Mouse (Mus musculus) heart, postnatal 0 days (tissue): ENCODE measurements at regions not wholly inside any gene's neighbourhood (a gene's known extent, or its start where the extent isn't known, plus 50 kb on each side); places are given as distances from the start of the nearest gene placed in this dataset.

ENCODE experiments used
- ATAC-seq: fragments of 200-750 bp; cut with Nextera tagmentation; 2 replicates; pipeline ENCODE4 v1.8.0; 2017; ENCODE audit warnings: low read depth, moderate number of reproducible peaks, moderate library complexity; ENCODE audit not compliant: insufficient read depth
- DNase-seq: peaks from one replicate; pipeline ENCODE4 v3.0.0-alpha.2; 2016; ENCODE audit warnings: low spot score
- H3K27ac ChIP-seq: fragments of 300-500 bp; sonication (generic); 2 replicates; pipeline ENCODE4 v1.5.1; 2014; ENCODE audit warnings: low read depth, mild to moderate bottlenecking
- H3K27me3 ChIP-seq: fragments of 300-500 bp; sonication (generic); 2 replicates; pipeline ENCODE4 v1.6.1; 2014; ENCODE audit warnings: low read length, mixed read lengths; ENCODE audit not compliant: control insufficient read depth, insufficient read depth
- H3K36me3 ChIP-seq: fragments of 300-500 bp; sonication (generic); replicated peaks from 2 replicates; pipeline ENCODE4 v1.6.1; 2014; ENCODE audit warnings: low read length, mixed read lengths; ENCODE audit not compliant: control insufficient read depth, insufficient read depth
- H3K4me1 ChIP-seq: fragments of 300-500 bp; sonication (generic); 2 replicates; pipeline ENCODE4 v1.6.1; 2014; ENCODE audit warnings: antibody characterized with exemption; ENCODE audit not compliant: control insufficient read depth, insufficient read depth
- H3K4me2 ChIP-seq: fragments of 300-500 bp; sonication (generic); 2 replicates; pipeline ENCODE4 v1.6.1; 2014; ENCODE audit warnings: low read depth, mild to moderate bottlenecking, low read length, moderate library complexity
- H3K4me3 ChIP-seq: fragments of 300-500 bp; sonication (generic); 2 replicates; pipeline ENCODE4 v1.5.1; 2014; ENCODE audit warnings: low read depth, low read length
- H3K9ac ChIP-seq: fragments of 300-500 bp; sonication (generic); replicated peaks from 2 replicates; pipeline ENCODE4 v1.6.1; 2014; ENCODE audit warnings: low read depth, low read length, mixed read lengths
- H3K9me3 ChIP-seq: fragments of 300-500 bp; sonication (generic); replicated peaks from 2 replicates; pipeline ENCODE4 v1.6.1; 2016; ENCODE audit warnings: low read length; ENCODE audit not compliant: control insufficient read depth
- CTCF ChIP-seq: IDR thresholded peaks from 2 replicates; pipeline ENCODE4 v1.5.1; 2016; ENCODE audit warnings: antibody characterized with exemption, control low read depth, low read depth
- EP300 ChIP-seq: IDR thresholded peaks from 2 replicates; pipeline ENCODE4 v1.6.1; 2016; ENCODE audit warnings: antibody characterized with exemption, low read depth
- WGBS: fragments of 180-500 bp; shearing (Covaris S2); extraction: QIAGEN DNeasy Blood & Tissue Kit; methylation state at CpG from one replicate; pipeline ENCODE4 v1.1.7; 2014; 5-methylcytosine and 5-hydroxymethylcytosine counted together

DNA sequence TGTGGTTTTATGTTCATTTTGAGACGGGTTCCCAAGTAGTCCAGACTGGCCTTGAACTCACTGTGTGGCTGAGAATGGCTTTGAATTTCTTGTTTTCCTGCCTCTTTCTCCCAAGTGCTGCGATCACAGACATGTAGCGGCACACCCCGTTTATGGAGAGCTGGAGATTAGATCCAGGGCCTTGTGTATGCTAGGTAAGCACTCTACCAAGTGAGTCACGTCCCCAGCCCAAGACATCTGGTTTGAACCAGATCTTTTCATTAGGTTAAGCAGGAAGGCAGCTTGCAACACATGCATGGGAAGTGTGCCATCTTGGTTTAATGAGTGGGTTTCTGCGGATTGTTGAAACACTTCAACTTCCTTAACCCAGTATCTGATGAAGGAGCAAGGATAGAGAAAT is 131.6 kb downstream of the Sox2 start:
- Histone ChIP-seq H3K9me3 (no peaks in the 10 kb centered on the region), H3K27me3 (no peaks in the 10 kb centered on the region), H3K4me3 (no peak overlapping the region), H3K27ac (no peak overlapping the region), H3K4me1 (no peaks in the 10 kb centered on the region), H3K4me2 (no peak overlapping the region), H3K9ac (no peak overlapping the region), H3K36me3 (no peaks in the 10 kb centered on the region)
- WGBS, result 81% methylated on average over 6 of the region's 6 CpGs
- ATAC-seq, result no peak
- DNase-seq, result no peak
- TF ChIP-seq CTCF (no peak), EP300 (no peak)

DNA sequence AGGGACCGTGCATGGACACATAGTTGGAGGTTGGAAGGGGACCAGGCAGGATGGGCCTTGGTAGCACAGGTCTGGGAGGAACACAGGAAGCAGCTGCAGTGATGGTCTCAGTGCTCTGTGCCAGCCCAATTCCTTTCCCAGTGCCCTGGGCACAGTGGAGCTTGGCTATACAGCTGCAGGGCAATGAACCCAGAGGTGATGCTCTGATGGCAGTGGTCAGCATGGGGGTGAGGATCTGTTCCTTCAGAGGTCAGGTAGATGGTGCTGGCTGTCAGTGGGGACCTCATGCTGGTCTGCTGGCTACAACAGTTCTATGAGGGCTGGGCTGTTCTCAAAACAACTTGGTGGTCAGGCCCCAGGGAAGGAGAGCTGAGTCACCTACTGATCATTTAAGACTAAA is 133.2 kb downstream of the Sox2 start:
- Histone ChIP-seq H3K9ac (no peak overlapping the region), H3K4me1 (no peaks in the 10 kb centered on the region), H3K9me3 (no peaks in the 10 kb centered on the region), H3K36me3 (no peaks in the 10 kb centered on the region), H3K4me2 (no peak overlapping the region), H3K4me3 (no peak overlapping the region), H3K27me3 (no peaks in the 10 kb centered on the region), H3K27ac (no peak overlapping the region)
- 67% methylated on average over 1 of the region's 1 CpGs for WGBS
- no peak for ATAC-seq
- no peak for DNase-seq
- no peak for TF ChIP-seq CTCF

DNA sequence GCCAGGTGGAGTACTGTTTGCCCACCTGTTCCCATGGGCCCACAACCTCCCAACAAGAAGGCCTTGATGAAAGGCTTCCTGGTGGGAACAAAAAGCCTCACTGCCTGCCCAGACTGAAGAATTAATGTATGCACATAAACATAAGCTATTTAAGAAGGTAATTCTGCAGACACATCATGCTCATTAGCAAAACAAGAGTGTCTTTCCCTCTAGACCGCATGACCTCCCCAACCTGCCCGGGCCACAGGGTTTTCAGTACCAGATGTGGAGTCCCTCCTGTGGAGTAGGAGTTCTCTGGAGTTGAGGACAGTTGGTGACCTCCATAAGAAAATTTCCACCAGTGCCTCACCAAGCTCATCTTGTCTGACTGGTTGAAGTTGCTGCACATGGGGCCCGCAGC is 137.0 kb downstream of the Sox2 start:
- no peaks in the 10 kb centered on the region for H3K4me1 ChIP-seq
- 90% methylated on average over 3 of the region's 3 CpGs for WGBS
- no peak overlapping the region for H3K9ac ChIP-seq
- no peaks in the 10 kb centered on the region for H3K36me3 ChIP-seq
- H3K27me3 ChIP-seq, result no peaks in the 10 kb centered on the region
- H3K9me3 ChIP-seq, result no peaks in the 10 kb centered on the region
- no peak for DNase-seq
- no peak for TF ChIP-seq CTCF
- TF ChIP-seq EP300, result no peak
- no peak overlapping the region for H3K27ac ChIP-seq
- no peak for ATAC-seq
- no peak overlapping the region for H3K4me3 ChIP-seq
- no peak overlapping the region for H3K4me2 ChIP-seq

DNA sequence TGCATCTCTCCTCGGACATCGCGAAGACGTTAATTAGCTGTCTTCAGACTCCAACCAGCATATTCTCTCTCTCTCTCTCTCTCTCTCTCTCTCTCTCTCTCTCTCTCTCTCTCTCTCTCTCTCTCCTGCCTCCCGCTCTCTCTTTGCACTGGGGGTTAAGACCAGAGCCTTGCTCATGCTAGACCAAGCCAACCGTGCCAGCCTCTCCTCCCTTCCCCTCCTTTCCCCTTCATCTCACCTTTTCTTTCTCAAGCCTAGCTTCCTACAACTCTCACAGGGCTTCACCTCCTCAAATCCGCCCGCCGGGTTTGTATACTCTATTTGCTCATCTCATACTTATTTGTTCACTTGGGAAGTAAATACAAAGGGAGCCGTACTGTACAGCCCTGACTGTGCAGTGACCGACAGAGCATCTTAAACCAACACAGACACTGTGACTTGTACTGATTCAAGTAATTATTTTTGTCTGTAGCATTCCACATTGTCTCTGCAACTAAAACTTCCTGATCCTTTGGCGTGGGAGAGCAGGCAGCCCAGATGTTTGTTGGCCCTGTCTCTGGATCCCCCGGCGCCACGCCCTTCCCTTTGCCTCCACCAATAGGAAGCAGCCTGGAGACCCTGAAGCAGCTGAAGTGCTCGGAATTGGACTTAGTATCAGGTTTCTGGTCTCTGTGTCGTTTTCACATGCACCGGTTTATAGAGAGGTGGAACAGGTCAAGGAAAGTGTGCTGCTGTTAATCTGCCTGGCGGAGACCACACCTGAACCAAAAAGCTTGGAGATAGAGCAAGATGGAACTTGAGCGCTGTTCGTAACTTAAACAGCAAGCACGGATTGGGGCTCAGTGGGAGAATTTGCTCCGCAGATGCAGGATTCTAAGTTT is 145.1 kb downstream of the Sox2 start:
- Histone ChIP-seq H3K36me3 (no peaks in the 10 kb centered on the region), H3K27ac (no peak overlapping the region), H3K27me3 (no peaks in the 10 kb centered on the region), H3K4me3 (peak overlapping the region; percentile 34), H3K4me2 (peak overlapping the region; percentile 62), H3K9ac (no peak overlapping the region), H3K9me3 (no peaks in the 10 kb centered on the region), H3K4me1 (peaks cover 4% of the 10 kb centered on the region; the same call in 1 of the 2 replicates)
- 23% methylated on average over 23 of the region's 23 CpGs for WGBS
- ATAC-seq (peak; percentile 70; the same call in 1 of the 2 replicates), DNase-seq (peak; percentile 33)
- TF ChIP-seq CTCF (no peak), EP300 (no peak)

DNA sequence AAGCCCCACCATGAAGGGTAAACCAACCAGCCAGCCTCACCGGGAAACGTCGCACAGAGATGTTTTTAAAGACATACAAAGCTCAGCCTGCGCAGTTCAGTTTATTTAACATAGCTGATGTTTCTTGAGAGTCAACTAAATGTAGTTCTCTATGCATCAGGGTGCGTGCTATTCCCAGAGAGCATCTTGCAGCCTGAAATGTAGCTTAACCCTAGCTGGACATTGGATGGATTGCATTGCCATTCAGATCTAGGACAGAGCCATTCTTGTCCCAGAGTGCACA is 145.7 kb downstream of the Sox2 start:
- Histone ChIP-seq H3K36me3 (no peaks in the 10 kb centered on the region), H3K9me3 (no peaks in the 10 kb centered on the region), H3K27ac (no peak overlapping the region), H3K4me2 (peak overlapping the region; percentile 62), H3K9ac (no peak overlapping the region), H3K4me3 (peak overlapping the region; percentile 34), H3K4me1 (peaks cover 4% of the 10 kb centered on the region; the same call in 1 of the 2 replicates), H3K27me3 (no peaks in the 10 kb centered on the region)
- TF ChIP-seq CTCF, result no peak
- no peak for TF ChIP-seq EP300
- WGBS, result 11% methylated on average over 5 of the region's 5 CpGs
- no peak for ATAC-seq
- DNase-seq, result no peak

DNA sequence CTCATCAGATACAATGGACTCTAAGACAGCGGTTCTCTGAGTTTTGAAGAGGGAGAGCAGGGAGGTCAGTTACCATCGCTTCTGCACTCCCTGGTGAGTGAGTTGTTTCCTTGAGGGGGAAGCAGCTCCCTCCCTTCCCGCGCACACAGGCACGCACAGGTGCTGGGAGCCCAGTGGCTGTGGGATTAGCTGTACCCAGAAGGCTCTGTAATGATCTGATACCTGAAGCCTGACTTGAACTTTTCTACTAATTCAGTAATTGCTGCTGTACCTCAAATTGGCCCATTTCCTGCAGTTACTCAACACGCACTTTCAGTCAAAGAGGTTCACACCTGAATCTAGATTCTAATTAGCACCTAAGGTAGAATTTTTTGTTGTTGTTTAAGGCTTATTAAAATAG is 158.6 kb downstream of the Sox2 start:
- DNase-seq, result no peak

More for the DNA sequence above, 158.6 kb downstream of the Sox2 start:
- no peak for TF ChIP-seq CTCF
- H3K4me2 ChIP-seq, result no peak overlapping the region
- no peaks in the 10 kb centered on the region for H3K4me1 ChIP-seq
- no peaks in the 10 kb centered on the region for H3K36me3 ChIP-seq
- H3K9ac ChIP-seq, result no peak overlapping the region
- ATAC-seq, result no peak
- WGBS, result 29% methylated on average over 6 of the region's 6 CpGs
- H3K27ac ChIP-seq, result no peak overlapping the region
- no peak overlapping the region for H3K4me3 ChIP-seq
- H3K27me3 ChIP-seq, result 0 out of 2 replicates have a peak, but pooled peaks cover 7% of the 10 kb centered on the region
- H3K9me3 ChIP-seq, result no peaks in the 10 kb centered on the region
